Mouse (Mus musculus) heart, adult 2 months (tissue): ENCODE measurements around the gene Rpusd4. TPM values are rescaled to one million over a fixed set of nuclear protein-coding genes. Genes with fewer than 3 reads are reported as not detected.

Experiments
- DNase-seq, 2 experiments: peaks; one replicate each; pipeline ENCODE4 v3.0.0; 2021
- H3K27ac ChIP-seq: fragments of 200-600 bp; 2 replicates; pipeline ENCODE4 v1.8.1; 2022
- H3K27me3 ChIP-seq: fragments of 200-500 bp; 2 replicates; pipeline ENCODE4 v1.6.1; 2012; ENCODE audit warnings: mild to moderate bottlenecking, low read length, inconsistent platforms, mixed read lengths; ENCODE audit not compliant: control insufficient read depth, insufficient read depth
- H3K36me3 ChIP-seq: fragments of 200-500 bp; 2 replicates; pipeline ENCODE4 v1.6.1; 2012; ENCODE audit warnings: low read length, inconsistent platforms; ENCODE audit not compliant: control insufficient read depth, insufficient read depth
- H3K4me1 ChIP-seq: fragments of 200-500 bp; 2 replicates; pipeline ENCODE4 v1.6.1; 2011; ENCODE audit warnings: low read length; ENCODE audit not compliant: control insufficient read depth, insufficient read depth
- H3K4me3 ChIP-seq: fragments of 200-600 bp; 2 replicates; pipeline ENCODE4 v1.8.1; 2022
- H3K79me2 ChIP-seq: fragments of 200-500 bp; replicated peaks from 2 replicates; pipeline ENCODE4 v1.6.1; 2012; ENCODE audit warnings: mild to moderate bottlenecking, inconsistent platforms, low read length, moderate library complexity, mixed read lengths; ENCODE audit not compliant: control insufficient read depth, insufficient read depth
- H3K9ac ChIP-seq: fragments of 200-500 bp; 2 replicates; pipeline ENCODE4 v1.6.1; 2012; ENCODE audit warnings: low read depth, mild to moderate bottlenecking, control low read depth, inconsistent platforms, low read length, mixed read lengths
- CTCF ChIP-seq: fragments of 200-600 bp; IDR thresholded peaks from 2 replicates; pipeline ENCODE4 v1.8.1; 2022; ENCODE audit warnings: antibody characterized with exemption, mild to moderate bottlenecking, moderate library complexity
- EP300 ChIP-seq: fragments of 200-500 bp; IDR thresholded peaks from 2 replicates; pipeline ENCODE4 v1.6.1; 2011; ENCODE audit warnings: low read depth, low read length, control low read depth; ENCODE audit not compliant: insufficient read depth
- POLR2A ChIP-seq: fragments of 200-500 bp; IDR thresholded peaks from 2 replicates; pipeline ENCODE4 v1.6.1; 2011; ENCODE audit warnings: mild to moderate bottlenecking, low read depth, low read length, control low read depth; ENCODE audit not compliant: insufficient read depth
- WGBS: fragments of 180-500 bp; shearing (Covaris S2); methylation state at CpG from one replicate; pipeline ENCODE4 v1.1.7; 2018; 5-methylcytosine and 5-hydroxymethylcytosine counted together
- intact Hi-C: fragments of 180-260 bp; cut with DNase I; formaldehyde crosslinking; loops from one replicate; pipeline ENCODE4 v1.15.1; 2025
- long read RNA-seq: library from polyadenylated mRNA; stranded (forward); transcript quantifications from one replicate; pipeline ENCODE4 v2.0.0, GENCODE M21; 2021
- polyA plus RNA-seq: library from polyadenylated mRNA; depleted of rRNA; stranded (reverse); fragments of >200 nt; gene quantifications from 2 replicates; pipeline ENCODE4 v1.2.3, GENCODE M21; 2012; rRNA removed
- total RNA-seq, 2 experiments: library from RNA; stranded (reverse); gene quantifications; 2 replicates each; pipeline ENCODE4 v1.2.3; 2021

Gene Rpusd4
- total RNA-seq (10 to 100 TPM; 12.2 to 12.7 TPM), polyA plus RNA-seq (10.9 and 12.0 TPM in 2 replicates)
- long read RNA-seq, transcript Rpusd4-201 (7 exons, 1,821 nt), result major isoform, 9 of 12 reads
- long read RNA-seq, partial matches to known transcripts, result 1 of 12 reads
- long read RNA-seq, other reads (novel, unspliced or antisense), result 2 of 12 reads

DNA sequence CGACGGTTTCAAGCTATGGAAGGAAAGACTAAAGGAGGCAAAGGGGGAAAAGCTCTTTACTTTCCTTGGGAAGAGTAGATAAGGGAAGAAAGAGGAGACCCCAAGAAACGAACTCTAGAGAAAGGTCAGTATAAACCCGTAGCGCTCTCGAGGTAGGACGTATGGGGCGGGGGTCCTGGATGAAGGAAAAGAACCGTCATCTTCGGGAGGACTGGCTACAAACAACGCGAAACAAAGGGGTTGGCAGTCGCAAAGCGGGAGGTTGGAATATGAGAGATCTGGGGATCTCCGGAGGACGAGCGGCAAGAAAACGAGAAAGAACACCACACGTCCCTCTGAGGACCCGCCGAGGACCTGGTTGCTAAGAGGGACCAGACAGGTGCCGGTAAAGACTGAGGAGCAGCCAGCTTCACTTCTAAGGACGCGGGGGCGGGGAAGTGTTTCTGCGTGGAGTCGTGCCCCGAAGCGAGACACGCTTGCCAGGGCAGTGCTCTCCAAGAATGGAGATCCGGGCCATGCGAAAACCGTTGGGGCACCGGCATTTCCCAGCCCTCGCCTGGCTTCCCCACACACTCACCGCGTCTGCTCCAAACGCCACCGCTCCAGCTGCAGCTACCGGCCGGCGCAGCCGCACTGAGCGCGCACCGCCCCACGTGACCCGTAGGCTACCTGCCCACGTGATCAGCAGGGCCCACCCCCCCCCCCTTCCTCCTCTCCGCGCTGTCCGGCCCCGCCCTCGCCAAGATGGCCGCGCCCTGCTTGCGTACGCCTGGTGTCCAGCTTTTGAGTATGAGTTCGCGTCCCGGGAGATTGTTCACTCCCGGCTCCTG lies at the start of gene Rpusd4, which contains the start of gene Fam118b:
Gene Rpusd4, plus strand, starts transcription at position 720 of the 830 bp plus-strand sequence.
Gene Fam118b, minus strand, starts transcription at position 660 of the 830 bp plus-strand sequence.
- 0 out of 2 replicates have a peak, but pooled peaks have one; percentile 30 for TF ChIP-seq EP300
- no peak for TF ChIP-seq CTCF
- peak; percentile 97 for TF ChIP-seq POLR2A
- intact Hi-C loops, result loop anchor here (5.0 kb wide), 2 partner anchors 55 to 150 kb away; partner anchors contain the start of genes Foxred1 and St3gal4
- Histone ChIP-seq H3K4me1 (peaks cover 3% of the 10 kb centered on the region), H3K27me3 (no peaks in the 10 kb centered on the region), H3K36me3 (peaks cover 5% of the 10 kb centered on the region), H3K79me2 (peaks cover 2% of the 10 kb centered on the region; the same call in 1 of the 2 replicates), H3K4me3 (peak within 1 kb of the TSS; percentile 82), H3K27ac (peak within 1 kb of the TSS; percentile 84), H3K9ac (peak within 1 kb of the TSS; percentile 84)
- peak; percentile 92 to 94 for DNase-seq
- WGBS, result under 1% methylated on average over 62 of the region's 62 CpGs

DNA sequence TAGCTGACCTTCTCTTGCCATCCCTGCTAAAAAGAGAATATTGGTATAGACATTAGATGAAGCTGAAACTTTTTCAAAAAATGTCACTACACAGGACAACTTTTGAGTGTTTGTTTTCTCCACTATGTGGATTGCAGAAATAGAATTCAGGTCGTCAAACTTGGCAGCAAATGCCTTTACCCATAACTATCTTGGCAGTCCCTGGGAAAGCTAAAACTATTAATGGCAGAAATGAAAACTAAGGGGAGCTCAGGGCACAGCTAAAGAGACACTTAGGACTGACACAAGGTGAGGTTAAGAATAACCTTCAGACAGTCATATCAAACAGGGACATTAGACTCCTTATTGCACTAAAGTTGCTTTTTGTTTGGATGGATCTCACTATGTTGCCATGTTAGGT lies 49.7 kb upstream of the Rpusd4 start:
- Histone ChIP-seq H3K27ac (peak overlapping the region; percentile 74), H3K79me2 (no peaks in the 10 kb centered on the region), H3K36me3 (peaks cover 15% of the 10 kb centered on the region), H3K27me3 (no peaks in the 10 kb centered on the region), H3K4me1 (peaks cover 2% of the 10 kb centered on the region), H3K4me3 (no peak overlapping the region), H3K9ac (no peak overlapping the region)
- intact Hi-C loops, result no loop called here
- 39% methylated on average over 1 of the region's 1 CpGs for WGBS
- no peak for DNase-seq
- TF ChIP-seq POLR2A (0 out of 2 replicates have a peak, but pooled peaks have one; percentile 13), EP300 (no peak), CTCF (no peak)

DNA sequence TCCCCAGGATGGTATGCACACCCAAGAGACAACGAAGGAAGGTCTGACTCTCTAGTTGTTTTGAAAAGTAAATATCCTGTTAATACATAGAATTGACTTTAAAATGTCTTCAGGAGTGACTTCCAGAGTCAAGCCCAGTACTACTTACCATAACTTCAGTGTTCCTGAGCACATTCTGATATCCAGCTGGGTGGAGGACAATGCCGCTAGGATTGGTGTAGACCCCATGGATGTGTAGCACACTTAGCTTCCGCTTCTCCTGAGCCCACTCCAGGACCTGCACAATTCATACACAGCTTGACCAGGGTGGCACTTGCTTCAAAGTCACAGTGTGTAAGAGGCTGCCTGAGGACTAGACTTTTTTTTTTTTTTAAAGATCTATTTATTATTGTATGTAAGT lies 44.2 kb upstream of the Rpusd4 start:
- H3K4me1 ChIP-seq, result no peaks in the 10 kb centered on the region
- no peak overlapping the region for H3K27ac ChIP-seq
- peaks cover 6% of the 10 kb centered on the region for H3K36me3 ChIP-seq
- no peaks in the 10 kb centered on the region for H3K79me2 ChIP-seq
- no peak overlapping the region for H3K9ac ChIP-seq
- H3K27me3 ChIP-seq, result no peaks in the 10 kb centered on the region
- H3K4me3 ChIP-seq, result no peak overlapping the region
- TF ChIP-seq POLR2A, result no peak
- no peak for TF ChIP-seq CTCF
- no peak for TF ChIP-seq EP300
- intact Hi-C loops, result no loop called here
- WGBS, result 93% methylated on average over 3 of the region's 3 CpGs
- no peak for DNase-seq

DNA sequence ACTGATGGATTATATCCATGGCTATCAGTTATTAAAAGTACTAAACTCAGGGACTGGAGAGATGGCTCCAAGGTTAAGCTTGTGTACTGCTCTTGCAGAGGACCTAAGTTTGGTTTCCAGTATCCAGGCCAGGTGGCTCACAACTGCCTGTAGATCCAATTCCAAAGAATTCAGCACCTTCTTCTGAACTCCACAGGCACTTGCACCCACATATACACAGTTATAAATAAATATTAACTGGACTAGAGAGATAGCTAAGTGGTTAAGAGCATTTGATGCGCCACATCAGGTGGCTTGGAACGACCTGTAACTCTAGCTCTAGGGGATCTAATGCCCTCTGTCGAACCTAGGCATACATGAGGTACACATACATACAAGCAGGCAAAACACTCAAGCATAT lies 39.0 kb upstream of the Rpusd4 start:
- no peaks in the 10 kb centered on the region for H3K36me3 ChIP-seq
- no peaks in the 10 kb centered on the region for H3K79me2 ChIP-seq
- no peak for DNase-seq
- TF ChIP-seq POLR2A, result no peak
- no peak for TF ChIP-seq CTCF
- TF ChIP-seq EP300, result no peak
- H3K4me1 ChIP-seq, result no peaks in the 10 kb centered on the region
- 88% methylated on average over 3 of the region's 3 CpGs for WGBS
- intact Hi-C loops, result no loop called here
- no peak overlapping the region for H3K4me3 ChIP-seq
- H3K27ac ChIP-seq, result no peak overlapping the region
- no peaks in the 10 kb centered on the region for H3K27me3 ChIP-seq
- H3K9ac ChIP-seq, result no peak overlapping the region

DNA sequence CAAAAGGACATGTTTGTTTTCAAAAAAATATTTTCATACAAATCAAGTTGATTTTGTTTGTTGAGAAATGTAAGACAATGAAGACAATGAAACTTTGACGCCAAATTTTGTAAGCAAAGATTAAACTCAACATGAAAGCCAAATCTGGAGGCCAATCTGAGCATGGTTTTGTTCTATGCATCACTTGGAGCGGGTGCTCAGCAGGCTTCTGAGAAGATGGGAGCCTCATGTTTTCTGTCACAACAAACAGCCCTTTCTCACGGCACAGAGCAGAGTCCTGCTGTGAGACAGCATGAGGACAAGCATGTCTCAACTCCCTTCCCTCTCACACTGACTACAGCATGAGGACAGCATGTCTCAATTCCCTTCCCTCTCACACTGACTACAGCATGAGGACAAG lies 31.7 kb upstream of the Rpusd4 start:
- Histone ChIP-seq H3K36me3 (peaks cover 9% of the 10 kb centered on the region), H3K9ac (no peak overlapping the region), H3K27ac (no peak overlapping the region), H3K4me1 (no peaks in the 10 kb centered on the region; the same call in 1 of the 2 replicates), H3K79me2 (no peaks in the 10 kb centered on the region), H3K4me3 (no peak overlapping the region), H3K27me3 (no peaks in the 10 kb centered on the region)
- intact Hi-C loops, result no loop called here
- no peak for DNase-seq
- 65% methylated on average over 3 of the region's 3 CpGs for WGBS
- no peak for TF ChIP-seq CTCF
- no peak for TF ChIP-seq EP300
- no peak for TF ChIP-seq POLR2A
